Comparison of ENCODE assay signal across 8 mouse cellular contexts in genomic region chr10:80702536-80703390, GRCm38 (mm10). TPM values are rescaled to one million over a fixed set of nuclear protein-coding genes. Genes with fewer than 3 reads are reported as not detected.
A peak's percentile ranks its signal among the peaks of the same experiment; 100 is the strongest.
DNase-seq lines count a peak whose midpoint lies in the region; ATAC-seq lines count a peak whose summit lies in the region.

No protein-coding gene starts in this region.

- peak; percentile 60 for ATAC-seq in common myeloid progenitor, adult 5-6 weeks (replicated peaks; ENCODE audit: low read depth, poor library complexity, severe bottlenecking)
- ATAC-seq in megakaryocyte progenitor cell, adult 5-6 weeks (replicated peaks; ENCODE audit: poor library complexity): peak; percentile 63

- peak; percentile 96 for DNase-seq in ZHBTc4 (ENCODE audit: low read depth, low spot score)
- peak; percentile 93 to 96 for DNase-seq in gastrocnemius, adult 8-10 months (ENCODE audit: low spot score in 2 of 2)
- DNase-seq in induced T-regulatory cell, adult 2 months (ENCODE audit: low read depth): peak; percentile 96
- DNase-seq in left cerebral cortex, adult 9 months (ENCODE audit: low spot score in 2 of 2): peak; percentile 93 to 97
- DNase-seq in right cerebral cortex, postnatal 14 days: peak; percentile 96
- peak; percentile 92 to 96 for DNase-seq in urinary bladder, postnatal 36 days (ENCODE audit: low spot score in 2 of 2)

RNA-seq across cellular contexts. Expression of gene Izumo4, which starts 0.8 kb away (rescaled TPM):
- 6.4 and 10.4 TPM in 2 replicates for total RNA-seq in common myeloid progenitor, adult 5-6 weeks (2017)
- total RNA-seq in gastrocnemius, adult 8-10 months (2022): 1 to 10 TPM; 1.0 to 3.1 (median 2.7) TPM
- total RNA-seq in megakaryocyte progenitor cell, adult 5-6 weeks (2015): 7.0 and 13.6 TPM in 2 replicates
- total RNA-seq in megakaryocyte progenitor cell, adult 5-6 weeks (2017): 1.7 and 4.3 TPM in 2 replicates

RNA-seq across cellular contexts. Expression of gene Mob3a, which starts 1.0 kb away (rescaled TPM):
- 42.9 and 49.3 TPM in 2 replicates for total RNA-seq in common myeloid progenitor, adult 5-6 weeks (2017)
- total RNA-seq in gastrocnemius, adult 8-10 months (2022): 1 to 10 TPM; 2.6 to 3.6 (median 3.4) TPM
- total RNA-seq in megakaryocyte progenitor cell, adult 5-6 weeks (2015): 26.4 and 31.9 TPM in 2 replicates
- 34.9 and 39.0 TPM in 2 replicates for total RNA-seq in megakaryocyte progenitor cell, adult 5-6 weeks (2017)

RNA-seq across cellular contexts. Expression of gene Mknk2, which starts 24.9 kb away (rescaled TPM):
- 37.5 and 55.6 TPM in 2 replicates for total RNA-seq in common myeloid progenitor, adult 5-6 weeks (2017)
- total RNA-seq in gastrocnemius, adult 8-10 months (2022): 100 to 1,000 TPM; 226 to 292 (median 253) TPM
- 40.1 and 46.2 TPM in 2 replicates for total RNA-seq in megakaryocyte progenitor cell, adult 5-6 weeks (2015)
- 32.8 and 44.4 TPM in 2 replicates for total RNA-seq in megakaryocyte progenitor cell, adult 5-6 weeks (2017)

RNA-seq across cellular contexts. Expression of gene Ap3d1, which starts 39.3 kb away (rescaled TPM):
- 33.6 and 39.4 TPM in 2 replicates for total RNA-seq in common myeloid progenitor, adult 5-6 weeks (2017)
- total RNA-seq in gastrocnemius, adult 8-10 months (2022): 10 to 100 TPM; 24.1 to 29.3 (median 27.8) TPM
- 31.5 and 40.3 TPM in 2 replicates for total RNA-seq in megakaryocyte progenitor cell, adult 5-6 weeks (2015)
- total RNA-seq in megakaryocyte progenitor cell, adult 5-6 weeks (2017): 34.7 and 48.7 TPM in 2 replicates

RNA-seq across cellular contexts. Expression of gene Btbd2, which starts 45.9 kb away (rescaled TPM):
- total RNA-seq in common myeloid progenitor, adult 5-6 weeks (2017): 19.2 and 27.1 TPM in 2 replicates
- total RNA-seq in gastrocnemius, adult 8-10 months (2022): 10 to 100 TPM; 36.7 to 40.7 (median 39.7) TPM
- 10.5 and 13.2 TPM in 2 replicates for total RNA-seq in megakaryocyte progenitor cell, adult 5-6 weeks (2015)
- 19.9 and 25.7 TPM in 2 replicates for total RNA-seq in megakaryocyte progenitor cell, adult 5-6 weeks (2017)

Comparison
In these comparisons a context has a peak if more than half of its experiments do, and no peak if none do; other contexts are left out.
1. Peak in every context shown above with its lines: DNase-seq and ATAC-seq.